Mouse (Mus musculus): Measurements from ENCODE around the gene Acad11. TPM values are rescaled to one million over a fixed set of nuclear protein-coding genes. Genes with fewer than 3 reads are reported as not detected.

Gene Acad11
- polyA plus RNA-seq, 1 experiment from 2014 or later: 9.9 TPM

GRCm38 (mm10) chr9:104148969-104149368 is 85.8 kb downstream of the Acad11 start:
- Histone ChIP-seq H3K36me3 (peaks cover 47% of the 10 kb centered on the region), H3K4me3 (replicated peaks) (no peak overlapping the region), H3K4me1 (replicated peaks) (no peaks in the 10 kb centered on the region), H3K9ac (replicated peaks) (no peak overlapping the region), H3K9me3 (no peaks in the 10 kb centered on the region), H3K27me3 (no peaks in the 10 kb centered on the region), H3K27ac (no peak overlapping the region), H3K4me2 (no peak overlapping the region)
- WGBS: 90% methylated on average over 7 of the region's 7 CpGs
- no peak for ATAC-seq (ENCODE audit: insufficient number of reproducible peaks, insufficient read depth, low FRiP score, low TSS enrichment, low read depth)

GRCm38 (mm10) chr9:104152121-104152520 is 88.9 kb downstream of the Acad11 start:
- H3K36me3 ChIP-seq: peaks cover 78% of the 10 kb centered on the region

GRCm38 (mm10) chr9:104155100-104155715 is 92.0 kb downstream of the Acad11 start:
- no peaks in the 10 kb centered on the region for H3K27me3 ChIP-seq
- no peaks in the 10 kb centered on the region for H3K9me3 ChIP-seq
- peaks cover 98% of the 10 kb centered on the region for H3K36me3 ChIP-seq
- H3K27ac ChIP-seq: no peak overlapping the region
- no peak overlapping the region for H3K4me2 ChIP-seq
- 96% methylated on average over 14 of the region's 14 CpGs for WGBS
- no peak for ATAC-seq (ENCODE audit: insufficient number of reproducible peaks, insufficient read depth, low FRiP score, low TSS enrichment, low read depth)
- H3K4me1 ChIP-seq (replicated peaks): no peaks in the 10 kb centered on the region
- H3K4me3 ChIP-seq (replicated peaks): no peak overlapping the region
- H3K9ac ChIP-seq (replicated peaks): no peak overlapping the region

More at GRCm38 (mm10) chr9:104152121-104152520, 88.9 kb downstream of the Acad11 start:
- no peak overlapping the region for H3K9ac ChIP-seq (replicated peaks)
- no peak overlapping the region for H3K27ac ChIP-seq
- no peak overlapping the region for H3K4me2 ChIP-seq
- no peaks in the 10 kb centered on the region for H3K27me3 ChIP-seq
- H3K9me3 ChIP-seq: no peaks in the 10 kb centered on the region
- ATAC-seq (ENCODE audit: insufficient number of reproducible peaks, insufficient read depth, low FRiP score, low TSS enrichment, low read depth): no peak
- no peak overlapping the region for H3K4me3 ChIP-seq (replicated peaks)
- 93% methylated on average over 7 of the region's 7 CpGs for WGBS
- no peaks in the 10 kb centered on the region for H3K4me1 ChIP-seq (replicated peaks)

GRCm38 (mm10) chr9:104156506-104156905 is 93.3 kb downstream of the Acad11 start:
- no peak for ATAC-seq (ENCODE audit: insufficient number of reproducible peaks, insufficient read depth, low FRiP score, low TSS enrichment, low read depth)
- H3K4me2 ChIP-seq: no peak overlapping the region
- H3K4me1 ChIP-seq (replicated peaks): no peaks in the 10 kb centered on the region
- 94% methylated on average over 8 of the region's 8 CpGs for WGBS
- H3K9ac ChIP-seq (replicated peaks): no peak overlapping the region
- H3K9me3 ChIP-seq: no peaks in the 10 kb centered on the region
- peaks cover 99% of the 10 kb centered on the region for H3K36me3 ChIP-seq
- H3K27me3 ChIP-seq: no peaks in the 10 kb centered on the region
- H3K27ac ChIP-seq: no peak overlapping the region
- H3K4me3 ChIP-seq (replicated peaks): no peak overlapping the region

GRCm38 (mm10) chr9:104157291-104157690 is 94.1 kb downstream of the Acad11 start:
- Histone ChIP-seq H3K4me1 (replicated peaks) (no peaks in the 10 kb centered on the region), H3K36me3 (peaks cover 99% of the 10 kb centered on the region), H3K27me3 (no peaks in the 10 kb centered on the region), H3K4me2 (no peak overlapping the region), H3K9me3 (no peaks in the 10 kb centered on the region), H3K9ac (replicated peaks) (no peak overlapping the region), H3K27ac (no peak overlapping the region), H3K4me3 (replicated peaks) (no peak overlapping the region)
- ATAC-seq (ENCODE audit: insufficient number of reproducible peaks, insufficient read depth, low FRiP score, low TSS enrichment, low read depth): no peak
- 90% methylated on average over 7 of the region's 7 CpGs for WGBS

- Histone ChIP-seq H3K36me3 (peaks cover 99% of the 10 kb centered on the region), H3K9ac (replicated peaks) (no peak overlapping the region), H3K27ac (no peak overlapping the region), H3K27me3 (no peaks in the 10 kb centered on the region), H3K4me2 (no peak overlapping the region), H3K4me3 (replicated peaks) (no peak overlapping the region), H3K4me1 (replicated peaks) (no peaks in the 10 kb centered on the region), H3K9me3 (no peaks in the 10 kb centered on the region)
- no peak for ATAC-seq (ENCODE audit: insufficient number of reproducible peaks, insufficient read depth, low FRiP score, low TSS enrichment, low read depth)
- 74% methylated on average over 7 of the region's 7 CpGs for WGBS
These were observed 97.9 kb downstream of the Acad11 start for GRCm38 (mm10) chr9:104161117-104161516.

- Histone ChIP-seq H3K27me3 (no peaks in the 10 kb centered on the region), H3K4me3 (replicated peaks) (no peak overlapping the region), H3K4me1 (replicated peaks) (no peaks in the 10 kb centered on the region), H3K9me3 (no peaks in the 10 kb centered on the region), H3K36me3 (peaks cover 92% of the 10 kb centered on the region), H3K27ac (no peak overlapping the region), H3K4me2 (no peak overlapping the region), H3K9ac (replicated peaks) (no peak overlapping the region)
- WGBS: 86% methylated on average over 5 of the region's 5 CpGs
- ATAC-seq (ENCODE audit: insufficient number of reproducible peaks, insufficient read depth, low FRiP score, low TSS enrichment, low read depth): no peak
These were observed 101.0 kb downstream of the Acad11 start for GRCm38 (mm10) chr9:104164194-104164593.

- Histone ChIP-seq H3K4me2 (no peak overlapping the region), H3K27ac (no peak overlapping the region), H3K4me3 (replicated peaks) (no peak overlapping the region), H3K4me1 (replicated peaks) (no peaks in the 10 kb centered on the region), H3K27me3 (no peaks in the 10 kb centered on the region), H3K36me3 (peaks cover 91% of the 10 kb centered on the region), H3K9me3 (no peaks in the 10 kb centered on the region), H3K9ac (replicated peaks) (no peak overlapping the region)
- no peak for ATAC-seq (ENCODE audit: insufficient number of reproducible peaks, insufficient read depth, low FRiP score, low TSS enrichment, low read depth)
- WGBS: 90% methylated on average over 5 of the region's 5 CpGs
These were observed 102.7 kb downstream of the Acad11 start for GRCm38 (mm10) chr9:104165926-104166325.

GRCm38 (mm10) chr9:104169986-104170385 is 106.8 kb downstream of the Acad11 start:
- H3K9me3 ChIP-seq: no peaks in the 10 kb centered on the region
- H3K27ac ChIP-seq: no peak overlapping the region
- 94% methylated on average over 10 of the region's 10 CpGs for WGBS
- no peak overlapping the region for H3K4me3 ChIP-seq (replicated peaks)
- peaks cover 85% of the 10 kb centered on the region for H3K36me3 ChIP-seq
- H3K4me2 ChIP-seq: no peak overlapping the region
- H3K9ac ChIP-seq (replicated peaks): no peak overlapping the region
- no peaks in the 10 kb centered on the region for H3K4me1 ChIP-seq (replicated peaks)
- no peaks in the 10 kb centered on the region for H3K27me3 ChIP-seq
- ATAC-seq (ENCODE audit: insufficient number of reproducible peaks, insufficient read depth, low FRiP score, low TSS enrichment, low read depth): no peak

GRCm38 (mm10) chr9:104171651-104172050 is 108.5 kb downstream of the Acad11 start:
- H3K27me3 ChIP-seq: no peaks in the 10 kb centered on the region
- no peak for ATAC-seq (ENCODE audit: insufficient number of reproducible peaks, insufficient read depth, low FRiP score, low TSS enrichment, low read depth)
- 92% methylated on average over 6 of the region's 6 CpGs for WGBS
- H3K36me3 ChIP-seq: peaks cover 86% of the 10 kb centered on the region
- H3K4me1 ChIP-seq (replicated peaks): no peaks in the 10 kb centered on the region
- no peaks in the 10 kb centered on the region for H3K9me3 ChIP-seq
- H3K27ac ChIP-seq: no peak overlapping the region
- H3K4me2 ChIP-seq: no peak overlapping the region
- H3K9ac ChIP-seq (replicated peaks): no peak overlapping the region
- H3K4me3 ChIP-seq (replicated peaks): no peak overlapping the region

GRCm38 (mm10) chr9:104172342-104172741 is 109.2 kb downstream of the Acad11 start:
- ATAC-seq (ENCODE audit: insufficient number of reproducible peaks, insufficient read depth, low FRiP score, low TSS enrichment, low read depth): no peak
- H3K9ac ChIP-seq (replicated peaks): no peak overlapping the region
- H3K27me3 ChIP-seq: no peaks in the 10 kb centered on the region
- 93% methylated on average over 6 of the region's 6 CpGs for WGBS
- H3K4me1 ChIP-seq (replicated peaks): no peaks in the 10 kb centered on the region
- H3K4me3 ChIP-seq (replicated peaks): no peak overlapping the region
- no peak overlapping the region for H3K4me2 ChIP-seq
- H3K36me3 ChIP-seq: peaks cover 86% of the 10 kb centered on the region
- H3K27ac ChIP-seq: no peak overlapping the region
- H3K9me3 ChIP-seq: no peaks in the 10 kb centered on the region
